Mouse (Mus musculus): ENCODE measurements around the gene 2200002J24Rik. TPM values are rescaled to one million over a fixed set of nuclear protein-coding genes. Genes with fewer than 3 reads are reported as not detected.

2200002J24Rik gene
- not detected for polyA plus RNA-seq (2014; fragmentation: Illumina TruSeq; extraction: RNeasy Lipid Tissue Mini Kit (QIAGEN cat#74804); ENCODE audit: low read depth, low replicate concordance)

DNA sequence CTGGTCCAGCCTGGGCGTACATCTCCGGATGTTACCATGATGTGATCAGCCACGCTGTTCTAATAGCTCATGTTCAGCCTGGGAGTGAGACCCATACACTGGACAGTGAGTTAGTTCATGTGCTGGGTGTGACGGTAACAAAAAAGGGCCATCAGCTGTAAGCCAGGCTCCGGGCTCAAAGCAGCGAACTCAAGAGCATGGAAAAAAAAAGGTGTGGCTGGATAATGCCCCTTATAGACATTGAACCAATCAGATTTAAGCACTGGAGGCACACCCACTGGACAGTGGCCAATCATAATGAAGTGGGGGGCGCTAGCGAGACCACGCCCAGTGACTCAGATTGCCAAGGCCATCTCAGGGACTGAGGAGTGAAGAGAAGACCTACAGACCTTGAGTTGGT, at the start of gene 2200002J24Rik:
TSS of gene 2200002J24Rik (plus strand) at position 338 of the 400 bp plus-strand sequence.

DNA sequence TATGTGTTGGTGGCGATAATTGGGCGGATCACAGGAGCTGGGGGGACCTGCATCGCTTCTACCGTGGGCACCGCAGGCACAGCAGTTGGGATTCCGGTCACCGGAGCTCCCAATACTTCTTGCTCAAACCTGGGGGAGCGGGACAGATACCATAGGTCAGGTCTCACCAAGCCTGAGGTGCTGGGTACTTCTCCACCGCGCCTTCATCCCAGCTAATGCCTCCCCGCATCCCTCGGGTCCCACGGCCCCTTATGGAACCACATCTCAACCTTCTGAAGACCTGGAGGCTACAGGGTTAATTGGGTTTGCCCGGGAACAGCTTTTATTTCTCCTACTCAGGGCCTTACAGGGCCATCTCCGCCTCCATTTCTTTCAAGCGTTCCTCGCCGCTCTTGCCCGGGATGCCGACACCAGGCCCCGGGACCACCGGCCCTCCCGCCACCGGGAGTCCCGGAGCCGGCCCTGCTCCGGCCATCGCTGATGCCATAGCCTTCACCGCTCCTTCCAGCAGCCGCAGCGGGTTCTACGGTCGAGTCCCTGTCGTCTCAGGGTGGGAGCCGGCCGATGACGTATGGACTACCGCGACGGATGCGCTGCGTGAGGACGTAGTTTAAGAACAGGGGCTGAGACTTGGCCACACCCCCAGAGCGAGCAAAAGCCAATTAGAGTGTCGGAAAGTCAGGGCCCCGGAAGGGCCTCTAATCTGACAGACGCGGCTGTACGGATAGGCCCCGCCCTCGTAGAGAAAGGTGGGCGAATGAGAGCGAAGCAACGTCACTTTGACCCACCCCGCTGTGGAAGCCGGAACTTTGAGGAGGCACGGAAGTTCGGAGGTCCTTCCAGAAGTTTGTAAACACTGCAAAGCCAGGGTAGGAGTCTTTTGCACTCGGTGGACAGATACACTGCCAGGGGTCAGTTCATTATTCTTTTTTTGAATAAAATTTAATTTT, 48.9 kb upstream of the 2200002J24Rik start, which contains the start of gene Rbm42:
TSS of gene Rbm42 (minus strand) at position 727 of the 950 bp plus-strand sequence.

GRCm38 (mm10) chr7:30664529-30665200, 34.1 kb upstream of the 2200002J24Rik start, which contains the start of gene Haus5:
Gene Haus5 (minus strand): TSS chr7:30664994.

GRCm38 (mm10) chr7:30671480-30671879, 27.2 kb upstream of the 2200002J24Rik start, which contains the start of gene Pmis2:
Gene Pmis2 (minus strand): TSS chr7:30671605.

GRCm38 (mm10) chr7:30711942-30712341, 13.2 kb downstream of the 2200002J24Rik start, which contains the start of gene Atp4a:
Gene Atp4a (plus strand): TSS chr7:30712209.

DNA sequence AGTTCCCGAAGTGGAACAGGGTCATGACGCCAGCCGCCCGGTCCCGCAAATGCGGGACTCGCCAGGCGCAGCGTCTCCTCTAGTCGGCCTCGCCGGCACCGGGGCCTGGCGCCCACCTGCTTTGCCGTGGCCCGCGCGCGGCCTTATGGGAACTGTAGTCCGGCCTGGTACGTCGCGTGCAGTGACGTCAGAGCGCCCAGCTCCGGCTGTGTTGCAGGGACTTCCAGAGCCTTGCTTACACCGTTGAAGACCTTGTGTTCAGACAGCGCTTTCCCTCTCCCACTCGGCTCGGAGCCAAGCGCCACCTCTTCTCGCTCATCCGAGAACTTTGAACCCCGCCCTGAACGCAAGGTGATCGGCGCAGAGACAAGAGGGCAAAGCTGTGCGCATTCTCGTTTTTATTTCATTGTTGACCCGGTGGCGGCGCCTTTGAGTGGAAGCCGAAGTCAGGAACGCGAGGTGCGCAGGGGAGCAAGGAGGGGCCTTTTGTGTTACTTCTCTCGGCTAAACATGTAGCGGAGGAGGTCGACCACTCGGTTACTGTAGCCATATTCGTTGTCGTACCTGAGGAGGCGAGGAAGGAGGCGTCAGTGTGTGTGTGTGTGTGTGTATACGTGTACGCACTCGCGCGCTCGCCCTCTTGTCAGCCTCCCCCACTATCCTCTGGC, 30.8 kb downstream of the 2200002J24Rik start, which contains the start of gene Tmem147:
TSS of gene Tmem147 (minus strand) at position 145 of the 668 bp plus-strand sequence.

GRCm38 (mm10) chr7:30743617-30744016, 44.9 kb downstream of the 2200002J24Rik start, which contains the start of gene Gapdhs:
Gene Gapdhs (minus strand): TSS chr7:30743681.

Other genes starting within 250 kb of the 2200002J24Rik start
- not detected for gene Kirrel2, start 241.2 kb upstream of the 2200002J24Rik start, polyA plus RNA-seq (2014; fragmentation: Illumina TruSeq; extraction: RNeasy Lipid Tissue Mini Kit (QIAGEN cat#74804); ENCODE audit: low read depth, low replicate concordance)
- gene Nphs1, start 240.6 kb upstream of the 2200002J24Rik start, polyA plus RNA-seq (2014; fragmentation: Illumina TruSeq; extraction: RNeasy Lipid Tissue Mini Kit (QIAGEN cat#74804); ENCODE audit: low read depth, low replicate concordance), result not detected
- 10.0 TPM for gene Prodh2, start 205.3 kb upstream of the 2200002J24Rik start, polyA plus RNA-seq (2014; fragmentation: Illumina TruSeq; extraction: RNeasy Lipid Tissue Mini Kit (QIAGEN cat#74804); ENCODE audit: low read depth, low replicate concordance)
- gene Arhgap33, start 163.9 kb upstream of the 2200002J24Rik start, polyA plus RNA-seq (2014; fragmentation: Illumina TruSeq; extraction: RNeasy Lipid Tissue Mini Kit (QIAGEN cat#74804); ENCODE audit: low read depth, low replicate concordance), result not detected
- gene Hspb6, start 146.7 kb upstream of the 2200002J24Rik start, polyA plus RNA-seq (2014; fragmentation: Illumina TruSeq; extraction: RNeasy Lipid Tissue Mini Kit (QIAGEN cat#74804); ENCODE audit: low read depth, low replicate concordance), result 13.0 TPM
- gene Proser3, start 146.6 kb upstream of the 2200002J24Rik start, polyA plus RNA-seq (2014; fragmentation: Illumina TruSeq; extraction: RNeasy Lipid Tissue Mini Kit (QIAGEN cat#74804); ENCODE audit: low read depth, low replicate concordance), result 0.34 TPM
- gene Lin37, start 139.1 kb upstream of the 2200002J24Rik start, polyA plus RNA-seq (2014; fragmentation: Illumina TruSeq; extraction: RNeasy Lipid Tissue Mini Kit (QIAGEN cat#74804); ENCODE audit: low read depth, low replicate concordance), result 5.1 TPM
- 14.8 TPM for gene U2af1l4, start 135.6 kb upstream of the 2200002J24Rik start, polyA plus RNA-seq (2014; fragmentation: Illumina TruSeq; extraction: RNeasy Lipid Tissue Mini Kit (QIAGEN cat#74804); ENCODE audit: low read depth, low replicate concordance)
- 1.6 TPM for gene Gm49396, start 135.6 kb upstream of the 2200002J24Rik start, polyA plus RNA-seq (2014; fragmentation: Illumina TruSeq; extraction: RNeasy Lipid Tissue Mini Kit (QIAGEN cat#74804); ENCODE audit: low read depth, low replicate concordance)
- 23.8 TPM for gene Psenen, start 135.3 kb upstream of the 2200002J24Rik start, polyA plus RNA-seq (2014; fragmentation: Illumina TruSeq; extraction: RNeasy Lipid Tissue Mini Kit (QIAGEN cat#74804); ENCODE audit: low read depth, low replicate concordance)
- not detected for gene Igflr1, start 133.5 kb upstream of the 2200002J24Rik start, polyA plus RNA-seq (2014; fragmentation: Illumina TruSeq; extraction: RNeasy Lipid Tissue Mini Kit (QIAGEN cat#74804); ENCODE audit: low read depth, low replicate concordance)
- gene Kmt2b, start 110.2 kb upstream of the 2200002J24Rik start, polyA plus RNA-seq (2014; fragmentation: Illumina TruSeq; extraction: RNeasy Lipid Tissue Mini Kit (QIAGEN cat#74804); ENCODE audit: low read depth, low replicate concordance), result 2.6 TPM
- not detected for gene Zbtb32, start 100.0 kb upstream of the 2200002J24Rik start, polyA plus RNA-seq (2014; fragmentation: Illumina TruSeq; extraction: RNeasy Lipid Tissue Mini Kit (QIAGEN cat#74804); ENCODE audit: low read depth, low replicate concordance)
- gene Upk1a, start 86.1 kb upstream of the 2200002J24Rik start, polyA plus RNA-seq (2014; fragmentation: Illumina TruSeq; extraction: RNeasy Lipid Tissue Mini Kit (QIAGEN cat#74804); ENCODE audit: low read depth, low replicate concordance), result not detected
- 967 TPM for gene Cox6b1, start 72.8 kb upstream of the 2200002J24Rik start, polyA plus RNA-seq (2014; fragmentation: Illumina TruSeq; extraction: RNeasy Lipid Tissue Mini Kit (QIAGEN cat#74804); ENCODE audit: low read depth, low replicate concordance)
- not detected for gene Etv2, start 63.1 kb upstream of the 2200002J24Rik start, polyA plus RNA-seq (2014; fragmentation: Illumina TruSeq; extraction: RNeasy Lipid Tissue Mini Kit (QIAGEN cat#74804); ENCODE audit: low read depth, low replicate concordance)
- gene Rbm42, start 48.6 kb upstream of the 2200002J24Rik start, polyA plus RNA-seq (2014; fragmentation: Illumina TruSeq; extraction: RNeasy Lipid Tissue Mini Kit (QIAGEN cat#74804); ENCODE audit: low read depth, low replicate concordance), result 0.50 TPM
- gene Haus5, start 33.9 kb upstream of the 2200002J24Rik start, polyA plus RNA-seq (2014; fragmentation: Illumina TruSeq; extraction: RNeasy Lipid Tissue Mini Kit (QIAGEN cat#74804); ENCODE audit: low read depth, low replicate concordance), result 0.93 TPM
- gene Pmis2, start 27.3 kb upstream of the 2200002J24Rik start, polyA plus RNA-seq (2014; fragmentation: Illumina TruSeq; extraction: RNeasy Lipid Tissue Mini Kit (QIAGEN cat#74804); ENCODE audit: low read depth, low replicate concordance), result not detected
- 0.21 TPM for gene Atp4a, start 13.3 kb downstream of the 2200002J24Rik start, polyA plus RNA-seq (2014; fragmentation: Illumina TruSeq; extraction: RNeasy Lipid Tissue Mini Kit (QIAGEN cat#74804); ENCODE audit: low read depth, low replicate concordance)
- gene Tmem147, start 30.6 kb downstream of the 2200002J24Rik start, polyA plus RNA-seq (2014; fragmentation: Illumina TruSeq; extraction: RNeasy Lipid Tissue Mini Kit (QIAGEN cat#74804); ENCODE audit: low read depth, low replicate concordance), result 28.3 TPM
- not detected for gene Gapdhs, start 44.8 kb downstream of the 2200002J24Rik start, polyA plus RNA-seq (2014; fragmentation: Illumina TruSeq; extraction: RNeasy Lipid Tissue Mini Kit (QIAGEN cat#74804); ENCODE audit: low read depth, low replicate concordance)
- not detected for gene Sbsn, start 52.5 kb downstream of the 2200002J24Rik start, polyA plus RNA-seq (2014; fragmentation: Illumina TruSeq; extraction: RNeasy Lipid Tissue Mini Kit (QIAGEN cat#74804); ENCODE audit: low read depth, low replicate concordance)
- gene Dmkn, start 64.8 kb downstream of the 2200002J24Rik start, polyA plus RNA-seq (2014; fragmentation: Illumina TruSeq; extraction: RNeasy Lipid Tissue Mini Kit (QIAGEN cat#74804); ENCODE audit: low read depth, low replicate concordance), result not detected
- gene Krtdap, start 89.0 kb downstream of the 2200002J24Rik start, polyA plus RNA-seq (2014; fragmentation: Illumina TruSeq; extraction: RNeasy Lipid Tissue Mini Kit (QIAGEN cat#74804); ENCODE audit: low read depth, low replicate concordance), result not detected
- not detected for gene Ffar2, start 124.8 kb downstream of the 2200002J24Rik start, polyA plus RNA-seq (2014; fragmentation: Illumina TruSeq; extraction: RNeasy Lipid Tissue Mini Kit (QIAGEN cat#74804); ENCODE audit: low read depth, low replicate concordance)
- gene Ffar3, start 157.3 kb downstream of the 2200002J24Rik start, polyA plus RNA-seq (2014; fragmentation: Illumina TruSeq; extraction: RNeasy Lipid Tissue Mini Kit (QIAGEN cat#74804); ENCODE audit: low read depth, low replicate concordance), result not detected
- not detected for gene Ffar1, start 162.6 kb downstream of the 2200002J24Rik start, polyA plus RNA-seq (2014; fragmentation: Illumina TruSeq; extraction: RNeasy Lipid Tissue Mini Kit (QIAGEN cat#74804); ENCODE audit: low read depth, low replicate concordance)
- 0.79 TPM for gene Cd22, start 181.4 kb downstream of the 2200002J24Rik start, polyA plus RNA-seq (2014; fragmentation: Illumina TruSeq; extraction: RNeasy Lipid Tissue Mini Kit (QIAGEN cat#74804); ENCODE audit: low read depth, low replicate concordance)
- not detected for gene Mag, start 215.9 kb downstream of the 2200002J24Rik start, polyA plus RNA-seq (2014; fragmentation: Illumina TruSeq; extraction: RNeasy Lipid Tissue Mini Kit (QIAGEN cat#74804); ENCODE audit: low read depth, low replicate concordance)
- 1,441 TPM for gene Hamp2, start 225.8 kb downstream of the 2200002J24Rik start, polyA plus RNA-seq (2014; fragmentation: Illumina TruSeq; extraction: RNeasy Lipid Tissue Mini Kit (QIAGEN cat#74804); ENCODE audit: low read depth, low replicate concordance)
- gene Hamp, start 245.1 kb downstream of the 2200002J24Rik start, polyA plus RNA-seq (2014; fragmentation: Illumina TruSeq; extraction: RNeasy Lipid Tissue Mini Kit (QIAGEN cat#74804); ENCODE audit: low read depth, low replicate concordance), result 2,943 TPM

Data from liver, adult 10 weeks (tissue).